Mouse (Mus musculus): ENCODE results near the gene Zbtb20.

GRCm38 (mm10) chr16:43528300-43528699, 652.6 kb downstream of the Zbtb20 start:
- no peak for TF ChIP-seq CTCF (IDR thresholded peaks at IDR 0.05; ENCODE audit: low read depth, low read length)
- no peak for TF ChIP-seq POLR2A (IDR thresholded peaks at IDR 0.05; ENCODE audit: borderline replicate concordance, low read depth, low read length)

All from bone marrow macrophage, adult 2 months (primary cell).